Mouse (Mus musculus) cortical plate, adult 2 months (tissue): Measurements from ENCODE around the gene Dzip1. TPM values are rescaled to one million over a fixed set of nuclear protein-coding genes. Genes with fewer than 3 reads are reported as not detected.

Experiments used
- H3K27ac ChIP-seq: fragments of 200-500 bp; 2 replicates; pipeline ENCODE4 v1.5.1; 2012; ENCODE audit warnings: low read length, control low read depth, inconsistent platforms; ENCODE audit not compliant: insufficient read depth
- H3K4me1 ChIP-seq: fragments of 200-500 bp; 2 replicates; pipeline ENCODE4 v1.6.1; 2011; ENCODE audit warnings: low read length; ENCODE audit not compliant: control insufficient read depth, insufficient read depth
- H3K4me3 ChIP-seq: fragments of 200-500 bp; 2 replicates; pipeline ENCODE4 v1.5.1; 2011; ENCODE audit warnings: mild to moderate bottlenecking, low read length, control low read depth; ENCODE audit not compliant: insufficient read depth
- CTCF ChIP-seq: fragments of 200-500 bp; IDR thresholded peaks from 2 replicates; pipeline ENCODE4 v1.5.1; 2011; ENCODE audit warnings: mild to moderate bottlenecking, control low read depth, low read length; ENCODE audit not compliant: insufficient read depth; ENCODE audit errors: extremely low read depth
- POLR2A ChIP-seq: fragments of 200-500 bp; IDR thresholded peaks from 2 replicates; pipeline ENCODE4 v1.6.1; 2011; ENCODE audit warnings: mild to moderate bottlenecking, low read length, control low read depth; ENCODE audit not compliant: insufficient read depth; ENCODE audit errors: extremely low read depth
- polyA plus RNA-seq: library from polyadenylated mRNA; depleted of rRNA; stranded (reverse); fragments of >200 nt; gene quantifications from 2 replicates; pipeline ENCODE4 v1.2.3, GENCODE M21; 2012

Gene Dzip1
- polyA plus RNA-seq, 1 experiment = 89.4 TPM

DNA sequence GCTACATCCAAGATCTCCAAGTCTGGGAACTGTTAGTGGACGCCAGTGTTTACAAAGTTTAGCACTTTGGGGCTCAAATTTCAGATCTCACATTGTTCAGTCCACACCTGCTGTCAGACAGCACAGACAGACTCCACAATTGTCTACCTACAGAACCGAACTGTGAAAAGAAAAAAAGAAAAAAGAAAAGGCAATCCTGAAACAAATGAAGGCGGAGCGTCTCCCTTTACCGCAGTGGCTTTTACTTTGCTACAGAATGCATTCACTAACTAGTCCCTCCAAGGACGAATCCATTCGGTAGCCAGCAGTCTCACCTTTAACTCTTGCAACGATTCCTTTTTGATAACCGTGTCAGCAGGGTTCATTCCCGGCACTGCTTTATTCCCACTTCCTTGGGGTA is 44.6 kb downstream of the Dzip1 start:
- Histone ChIP-seq H3K4me3 (no peak overlapping the region), H3K27ac (no peak overlapping the region), H3K4me1 (peaks cover 5% of the 10 kb centered on the region)
- TF ChIP-seq CTCF (no peak), POLR2A (no peak)

DNA sequence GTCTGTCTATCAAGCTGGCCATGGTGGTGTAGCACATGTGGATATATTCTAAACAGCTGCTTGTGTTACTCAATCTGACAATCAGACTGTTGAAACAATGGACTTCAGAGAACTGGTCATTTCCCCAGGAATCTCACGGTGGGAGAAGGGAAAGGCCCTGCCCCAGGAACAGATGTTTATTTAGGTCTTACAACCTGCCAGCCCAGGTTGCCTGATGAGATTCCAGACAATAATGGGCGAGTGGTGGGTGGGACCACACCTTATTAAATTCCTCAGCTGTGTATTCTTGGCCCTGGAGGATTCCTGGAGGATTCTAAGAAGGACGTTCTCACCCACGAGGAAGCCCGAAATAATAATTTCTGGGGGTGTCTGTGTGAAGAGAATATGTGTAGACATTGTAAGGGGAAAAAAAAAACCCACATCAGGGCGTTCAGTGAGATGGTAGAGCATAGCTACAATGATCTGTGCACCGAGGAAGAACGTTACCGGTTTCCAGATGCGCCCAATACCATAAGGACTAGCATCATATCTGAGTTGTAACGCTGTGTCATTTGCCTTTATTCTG is 46.8 kb downstream of the Dzip1 start:
- TF ChIP-seq POLR2A (no peak), CTCF (no peak)
- Histone ChIP-seq H3K4me1 (peaks cover 4% of the 10 kb centered on the region), H3K4me3 (no peak overlapping the region)

DNA sequence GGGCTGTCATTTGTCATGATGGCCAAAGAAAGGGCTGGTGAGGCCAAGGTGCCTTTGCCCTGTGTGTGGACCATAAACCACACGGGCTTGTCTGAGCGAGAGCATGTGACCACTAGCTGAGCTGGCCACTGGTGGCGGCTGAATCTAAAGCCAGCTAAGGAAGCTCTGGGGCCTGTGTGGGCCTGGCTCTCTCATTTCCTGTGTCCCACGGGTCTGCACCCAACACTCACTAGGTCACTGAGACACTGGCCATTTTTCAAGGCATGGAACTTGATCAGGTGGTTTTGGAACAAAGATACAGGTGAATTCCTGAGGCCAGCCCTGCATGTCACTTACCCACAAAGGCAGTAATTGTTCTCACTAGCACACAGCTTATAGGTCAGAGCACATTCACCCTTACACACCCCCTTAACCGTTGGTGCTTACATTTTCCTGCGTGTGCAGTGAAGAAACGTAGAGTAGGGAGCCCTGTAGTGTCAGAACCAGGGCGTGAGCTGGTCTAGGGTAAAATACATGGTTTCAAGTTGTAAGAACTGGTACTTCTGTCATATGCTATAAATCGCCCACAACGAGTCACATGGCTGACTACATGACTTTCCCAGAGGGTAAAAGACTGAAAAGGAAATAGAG is 50.4 kb downstream of the Dzip1 start:
- TF ChIP-seq POLR2A (no peak), CTCF (no peak)
- Histone ChIP-seq H3K4me1 (peaks cover 4% of the 10 kb centered on the region), H3K27ac (no peak overlapping the region), H3K4me3 (no peak overlapping the region)

More for the DNA sequence above, 46.8 kb downstream of the Dzip1 start:
- H3K27ac ChIP-seq = no peak overlapping the region

DNA sequence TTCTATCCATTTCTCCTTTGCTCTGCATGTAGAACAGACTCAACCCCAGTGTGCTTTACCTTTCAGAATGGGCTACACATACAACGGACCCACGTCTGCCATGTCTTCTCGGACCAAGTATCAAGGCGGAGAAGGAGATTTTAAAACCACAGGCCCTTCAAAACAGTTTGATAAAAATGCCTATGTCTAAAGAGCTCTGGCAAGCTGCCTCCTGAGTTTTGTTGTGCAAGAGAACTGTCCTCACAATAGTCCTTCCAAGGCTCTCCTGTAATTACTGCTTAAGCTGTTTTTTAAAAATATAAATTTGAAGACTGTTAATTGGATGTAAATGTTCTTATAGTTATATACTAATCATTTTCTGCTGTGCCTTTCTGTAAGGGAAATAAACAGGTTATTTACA is 51.1 kb downstream of the Dzip1 start:
- Histone ChIP-seq H3K4me3 (no peak overlapping the region), H3K4me1 (peaks cover 4% of the 10 kb centered on the region), H3K27ac (no peak overlapping the region)
- TF ChIP-seq CTCF = no peak
- TF ChIP-seq POLR2A = no peak

DNA sequence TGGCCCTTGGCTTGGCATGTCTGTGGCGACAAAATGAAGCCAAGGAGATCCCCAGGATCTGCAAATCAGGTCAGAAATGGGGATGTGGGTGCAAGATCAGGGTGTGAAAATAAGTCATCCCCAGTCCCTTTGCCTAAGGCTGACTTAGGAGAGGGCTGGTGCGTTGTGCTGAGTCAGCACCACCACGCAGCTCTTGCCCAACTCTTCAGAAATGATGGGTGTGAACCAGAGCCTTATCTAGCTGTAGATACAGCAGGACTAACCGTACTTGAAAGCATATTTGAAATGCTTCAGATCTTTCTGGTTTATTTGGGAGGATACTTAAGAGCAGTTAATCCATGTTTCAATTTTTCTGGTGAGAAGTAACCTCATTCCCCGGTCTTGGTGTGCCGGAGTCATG is 55.5 kb downstream of the Dzip1 start:
- TF ChIP-seq CTCF (no peak), POLR2A (no peak)
- no peak overlapping the region for H3K4me3 ChIP-seq
- no peaks in the 10 kb centered on the region; the same call in none of the 2 replicates for H3K4me1 ChIP-seq
- no peak overlapping the region for H3K27ac ChIP-seq

DNA sequence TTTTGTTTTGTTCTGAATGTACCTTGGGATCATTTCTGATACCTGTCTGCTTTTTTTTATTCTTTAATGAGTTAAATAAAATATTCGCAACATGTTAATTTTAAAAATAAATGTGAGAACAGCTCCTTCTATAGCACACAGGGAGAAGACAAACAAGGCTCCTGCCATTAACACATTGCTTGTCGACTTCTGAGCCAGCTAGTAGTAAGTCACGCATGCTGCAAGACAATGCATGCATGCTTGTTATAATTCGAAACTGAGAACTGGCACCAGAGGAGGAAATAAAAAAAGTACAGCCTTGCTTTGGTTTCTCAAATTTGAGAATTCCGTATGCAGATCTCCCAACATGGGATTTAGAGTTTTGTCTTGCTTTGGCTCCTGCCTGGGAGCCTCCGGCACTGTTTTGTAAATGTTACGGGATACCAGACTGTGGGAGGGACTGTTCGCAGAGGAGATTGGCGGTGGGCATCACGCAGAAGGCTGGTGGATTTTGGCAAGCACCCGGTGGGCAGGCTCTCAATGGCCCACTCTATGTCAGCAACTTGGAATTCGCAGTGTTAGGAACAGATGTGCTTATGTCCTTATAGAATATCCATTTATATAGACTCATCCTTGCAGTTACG is 57.0 kb downstream of the Dzip1 start:
- H3K27ac ChIP-seq = no peak overlapping the region
- TF ChIP-seq CTCF (no peak), POLR2A (no peak)
- H3K4me1 ChIP-seq = no peaks in the 10 kb centered on the region; the same call in none of the 2 replicates
- no peak overlapping the region for H3K4me3 ChIP-seq

DNA sequence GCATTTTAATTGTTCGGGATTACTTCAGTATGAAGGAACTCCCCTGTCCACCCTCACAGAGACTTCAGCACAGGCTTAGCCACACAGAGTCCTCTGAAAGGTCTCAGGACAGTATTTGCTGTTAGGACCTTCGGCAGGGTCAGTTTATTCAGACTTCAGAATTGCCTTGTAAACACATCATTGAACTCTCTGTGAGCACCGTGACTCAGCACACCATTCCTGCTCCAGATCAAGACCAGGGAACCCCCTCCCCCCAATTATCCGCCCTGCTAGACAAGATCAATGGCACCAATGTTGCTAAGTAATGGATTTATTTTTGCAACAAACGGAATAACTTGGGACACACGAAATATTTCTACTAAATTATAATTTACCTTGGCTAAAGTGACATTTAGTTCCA is 57.9 kb downstream of the Dzip1 start:
- TF ChIP-seq CTCF = no peak
- no peak for TF ChIP-seq POLR2A
- Histone ChIP-seq H3K27ac (no peak overlapping the region), H3K4me3 (no peak overlapping the region), H3K4me1 (no peaks in the 10 kb centered on the region; the same call in none of the 2 replicates)

DNA sequence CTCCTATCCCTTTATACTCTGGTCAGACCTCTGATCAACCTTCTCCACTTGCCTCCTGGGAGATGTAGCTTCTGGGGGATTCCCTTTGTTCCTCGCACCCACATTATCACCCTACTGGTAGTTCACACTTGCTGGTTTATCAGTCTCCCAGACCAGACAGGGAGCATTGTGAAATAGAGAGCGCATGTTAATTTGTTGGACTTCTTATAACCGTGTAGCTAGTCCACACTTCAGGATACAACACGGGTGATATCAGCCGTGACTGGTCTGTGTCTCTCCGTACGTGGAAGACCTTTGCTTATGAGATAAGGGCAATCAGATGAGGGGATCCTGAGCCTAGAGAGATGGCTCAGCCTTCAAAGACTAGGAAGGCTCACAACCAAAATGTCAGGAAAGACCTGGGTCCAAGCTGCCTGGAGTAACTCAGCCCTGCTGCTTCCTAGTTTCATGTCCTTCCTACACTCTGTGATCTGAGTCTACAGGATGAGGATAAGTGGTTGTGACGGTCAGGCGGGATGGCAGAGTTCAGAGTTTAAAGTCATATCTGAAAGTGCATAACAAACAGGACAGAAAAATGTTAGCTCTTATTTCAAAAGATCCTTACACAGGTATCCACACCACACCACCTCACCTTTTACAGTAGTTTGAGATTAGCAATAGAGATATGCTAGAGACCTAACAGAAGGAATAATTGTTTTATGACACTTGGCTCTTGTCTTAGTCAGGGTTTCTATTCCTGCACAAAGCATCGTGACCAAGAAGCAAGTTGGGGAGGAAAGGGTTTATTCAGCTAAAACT is 59.0 kb downstream of the Dzip1 start:
- H3K4me1 ChIP-seq = no peaks in the 10 kb centered on the region; the same call in none of the 2 replicates
- H3K27ac ChIP-seq = no peak overlapping the region
- TF ChIP-seq CTCF (no peak), POLR2A (no peak)
- H3K4me3 ChIP-seq = no peak overlapping the region

DNA sequence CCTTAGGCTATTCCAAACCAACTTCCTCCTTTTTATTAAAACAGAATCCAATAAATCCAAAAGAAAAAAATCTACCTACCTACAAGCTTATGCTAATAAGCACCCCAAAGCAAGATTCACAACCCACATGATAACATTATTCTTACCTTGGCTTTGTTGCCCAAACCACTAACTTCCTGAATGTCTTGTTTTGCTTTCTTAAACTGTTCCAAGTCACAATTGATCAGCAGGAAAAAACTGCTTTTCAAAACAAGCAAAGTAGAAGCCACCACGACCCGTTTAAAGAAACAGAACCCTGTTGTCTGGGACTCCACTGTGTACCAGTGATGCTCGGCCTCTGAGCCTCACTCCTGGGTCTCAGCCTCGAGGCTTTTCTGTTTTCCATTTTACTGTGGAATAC is 60.4 kb downstream of the Dzip1 start:
- TF ChIP-seq POLR2A (no peak), CTCF (no peak)
- H3K4me3 ChIP-seq = no peak overlapping the region
- H3K27ac ChIP-seq = no peak overlapping the region
- H3K4me1 ChIP-seq = no peaks in the 10 kb centered on the region; the same call in none of the 2 replicates

DNA sequence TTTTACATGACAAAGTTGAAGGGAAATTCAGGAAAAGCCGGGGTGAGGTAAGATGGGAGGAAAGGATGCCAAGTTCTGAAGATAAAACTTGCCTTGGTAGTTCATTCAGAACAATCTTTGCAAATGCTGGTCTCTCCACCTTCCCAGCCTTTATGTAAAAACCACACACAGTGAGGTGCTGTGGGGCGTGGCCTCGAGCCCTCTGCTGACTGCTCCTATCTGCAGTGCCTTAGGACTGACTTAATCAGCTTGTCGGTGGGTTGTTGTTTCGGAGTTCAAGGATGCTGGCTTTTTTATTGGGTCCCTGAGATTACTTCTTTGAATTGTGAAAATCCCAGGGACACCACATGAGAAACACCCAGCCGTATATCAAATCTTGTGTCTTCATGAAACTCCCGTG is 63.0 kb downstream of the Dzip1 start:
- no peak overlapping the region for H3K4me3 ChIP-seq
- no peaks in the 10 kb centered on the region for H3K4me1 ChIP-seq
- TF ChIP-seq POLR2A (no peak), CTCF (no peak)
- no peak overlapping the region for H3K27ac ChIP-seq
